Mouse (Mus musculus) layer of hippocampus, adult 18-20 months (tissue): ENCODE results near the gene Elane. TPM values are rescaled to one million over a fixed set of nuclear protein-coding genes. Genes with fewer than 3 reads are reported as not detected.
"Not testable (repeated sequence)": the region's sequence is repeated elsewhere in the genome, so short reads cannot be mapped to it uniquely, and the experiment has no call there.

ENCODE experiments used
- DNase-seq, 2 experiments: peaks; one replicate each; pipeline ENCODE4 v3.0.0; 2022; ENCODE audit warnings: low spot score in 2 of 2
- total RNA-seq, 2 experiments: library from RNA; stranded (reverse); gene quantifications; 2 replicates each; pipeline ENCODE4 v1.2.3; 2021

Elane gene
- total RNA-seq, 2 experiments from 2014 or later, result not detected

DNA sequence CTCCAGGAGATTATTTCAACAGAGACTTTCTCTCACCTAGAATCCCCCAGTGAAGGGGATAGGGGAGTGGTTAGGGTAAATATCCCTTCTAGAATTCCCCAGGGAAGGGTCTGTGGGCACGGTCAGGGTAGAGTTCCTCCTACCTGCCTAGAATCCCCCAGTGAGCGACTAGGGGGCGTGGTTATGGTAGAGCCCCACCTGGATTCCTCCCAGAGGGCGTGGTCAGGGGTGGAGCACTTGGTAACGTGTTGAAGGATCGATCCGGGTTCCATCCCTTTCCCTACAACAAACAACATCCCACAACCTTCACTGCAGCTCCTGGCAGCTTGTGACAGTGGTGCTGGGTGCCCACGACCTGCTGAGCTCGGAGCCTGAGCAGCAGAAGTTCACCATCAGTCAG, 5.3 kb upstream of the Elane start:
- DNase-seq, result no peak

- no peak for DNase-seq
Observed at GRCm38 (mm10) chr10:79881981-79882380, 4.1 kb upstream of the Elane start.

DNA sequence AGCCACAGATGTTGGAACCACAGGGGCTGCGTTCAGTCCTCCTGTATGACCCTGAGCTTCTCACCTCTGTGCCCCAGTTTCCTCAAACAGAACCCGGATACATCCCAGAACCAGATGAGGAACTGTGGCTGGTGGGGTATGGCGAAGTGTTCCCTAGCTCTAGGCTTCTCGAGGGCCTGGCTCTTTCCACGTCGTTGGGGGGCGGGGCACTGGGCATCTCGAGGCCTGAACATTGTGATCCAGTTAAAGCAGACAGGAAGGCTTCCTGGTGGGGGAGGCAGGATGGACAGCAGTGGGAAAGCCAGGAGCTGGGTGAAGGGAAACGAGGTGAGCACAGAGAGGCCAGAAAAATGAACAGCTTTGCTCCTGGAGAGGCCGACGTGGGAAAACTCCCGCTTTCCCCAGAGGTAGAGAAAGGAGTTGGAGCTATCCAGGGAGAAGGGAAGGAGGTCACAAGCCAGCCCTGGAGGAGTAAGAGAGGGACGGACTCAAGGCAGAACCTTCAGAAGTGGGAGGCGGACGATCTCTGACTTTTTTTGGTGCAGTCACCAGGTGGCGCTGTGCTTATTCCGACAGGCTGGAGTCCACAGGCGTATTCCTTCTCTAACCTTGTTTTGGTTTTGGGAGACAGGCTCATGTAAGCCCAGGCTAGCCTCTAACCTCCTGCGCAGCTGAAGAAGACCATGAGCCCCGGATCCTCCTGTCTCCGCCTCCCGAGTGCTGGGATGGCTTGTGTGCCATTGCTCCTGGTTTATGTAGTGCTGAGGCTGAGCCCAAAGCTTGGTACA, 2.6 kb upstream of the Elane start:
- DNase-seq, result peak; percentile 59 to 87

DNA sequence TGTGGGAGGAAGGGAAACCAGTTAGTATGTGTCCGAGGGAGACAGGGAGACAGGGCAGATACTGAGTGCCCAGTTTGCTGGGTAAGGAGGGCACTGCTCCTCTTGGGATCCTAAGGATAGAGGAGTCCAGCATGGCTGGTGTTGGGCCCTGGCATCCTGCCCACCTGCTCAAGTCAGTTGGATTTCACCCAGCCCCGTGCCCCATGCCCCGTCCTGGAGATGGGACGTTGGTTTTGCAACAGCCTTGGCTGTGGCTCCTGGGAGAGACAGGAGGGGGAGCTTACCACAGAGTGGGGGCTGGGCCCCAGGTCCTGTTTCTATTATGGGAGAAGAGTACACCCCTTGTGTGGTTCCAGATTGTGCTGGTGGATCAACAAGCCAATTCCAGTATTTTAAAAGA, 1.6 kb upstream of the Elane start:
- DNase-seq, result no peak

GRCm38 (mm10) chr10:79884938-79885337, 1.1 kb upstream of the Elane start:
- not testable (repeated sequence) for DNase-seq

- no peak for DNase-seq
Observed at GRCm38 (mm10) chr10:79886611-79887010, 564 bp downstream of the Elane start.

- no peak for DNase-seq
Observed at GRCm38 (mm10) chr10:79889386-79889785, 3.3 kb downstream of the Elane start.

- DNase-seq, result no peak
Observed at GRCm38 (mm10) chr10:79890670-79891069, 4.6 kb downstream of the Elane start, which contains the start of gene Cfd. Cfd (plus strand) TSS chr10:79890853.

GRCm38 (mm10) chr10:79892451-79893118, 6.5 kb downstream of the Elane start:
- DNase-seq, result peak; percentile 68 to 84

DNA sequence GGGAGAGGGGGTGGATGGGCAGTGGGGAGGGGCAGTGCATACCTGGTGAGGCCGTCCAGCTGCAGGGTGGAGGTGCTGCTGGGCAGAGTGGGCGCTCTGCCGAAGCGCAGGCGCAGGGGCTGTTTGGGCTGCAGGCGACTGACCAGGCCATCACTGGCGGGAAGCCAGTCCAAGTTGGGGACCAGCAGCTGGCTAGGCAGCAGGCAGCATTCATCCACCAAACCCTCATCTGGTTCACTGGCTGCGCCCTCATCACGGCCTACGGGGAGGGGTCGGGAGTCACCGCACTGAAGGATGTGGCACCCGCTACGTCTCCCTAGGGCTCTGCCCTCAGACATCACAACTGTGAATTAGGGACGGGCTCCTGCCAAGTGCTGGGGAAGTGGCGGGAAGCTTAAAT, 10.3 kb downstream of the Elane start:
- no peak for DNase-seq

GRCm38 (mm10) chr10:79896814-79897213, 10.8 kb downstream of the Elane start:
- DNase-seq, result no peak

GRCm38 (mm10) chr10:79897316-79898245, 11.5 kb downstream of the Elane start:
- no peak for DNase-seq

DNA sequence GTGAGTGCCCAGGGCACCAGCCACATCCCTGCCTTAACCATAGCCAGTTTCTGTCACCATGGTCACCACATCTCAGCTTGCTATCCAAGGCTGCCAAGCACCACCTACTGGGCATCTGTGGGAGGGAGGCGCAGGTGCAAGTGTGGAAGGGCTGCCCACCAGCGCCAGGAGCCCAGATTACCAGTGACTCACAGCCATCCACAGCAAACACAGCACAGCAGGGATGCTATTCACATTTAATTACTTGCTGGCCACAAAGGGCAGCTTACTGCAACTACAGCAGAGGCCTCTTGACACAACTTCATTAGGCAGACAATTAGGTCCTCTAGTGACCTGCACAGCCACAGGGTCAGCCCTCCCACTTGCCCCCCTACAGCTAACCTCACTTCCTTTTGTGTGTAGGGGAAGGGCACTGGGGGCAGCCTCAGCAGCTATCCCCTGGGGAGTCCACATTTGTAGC, 14.9 kb downstream of the Elane start:
- peak; percentile 80 to 87 for DNase-seq

- no peak for DNase-seq
Observed at GRCm38 (mm10) chr10:79906712-79907111, 20.7 kb downstream of the Elane start.

DNA sequence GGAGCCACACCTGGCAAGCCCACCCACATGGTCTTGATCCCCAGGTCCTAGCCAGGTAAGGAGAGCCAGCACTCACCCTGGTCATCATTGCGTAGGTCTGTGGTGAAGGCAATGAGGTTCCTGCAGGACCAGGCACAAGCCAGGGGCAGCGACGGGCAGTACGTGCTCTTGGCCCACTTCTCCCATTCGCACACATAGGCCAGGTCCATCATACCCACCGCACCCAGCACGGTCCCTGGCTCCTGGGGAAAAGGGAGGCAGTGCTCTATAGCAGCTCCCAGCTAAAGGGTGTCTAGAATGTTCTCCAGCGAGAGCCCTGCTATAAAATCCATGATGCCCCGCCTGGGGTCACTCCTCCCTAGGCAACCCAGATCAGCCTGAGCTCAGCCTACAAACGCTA, 21.4 kb downstream of the Elane start:
- DNase-seq, result no peak

DNA sequence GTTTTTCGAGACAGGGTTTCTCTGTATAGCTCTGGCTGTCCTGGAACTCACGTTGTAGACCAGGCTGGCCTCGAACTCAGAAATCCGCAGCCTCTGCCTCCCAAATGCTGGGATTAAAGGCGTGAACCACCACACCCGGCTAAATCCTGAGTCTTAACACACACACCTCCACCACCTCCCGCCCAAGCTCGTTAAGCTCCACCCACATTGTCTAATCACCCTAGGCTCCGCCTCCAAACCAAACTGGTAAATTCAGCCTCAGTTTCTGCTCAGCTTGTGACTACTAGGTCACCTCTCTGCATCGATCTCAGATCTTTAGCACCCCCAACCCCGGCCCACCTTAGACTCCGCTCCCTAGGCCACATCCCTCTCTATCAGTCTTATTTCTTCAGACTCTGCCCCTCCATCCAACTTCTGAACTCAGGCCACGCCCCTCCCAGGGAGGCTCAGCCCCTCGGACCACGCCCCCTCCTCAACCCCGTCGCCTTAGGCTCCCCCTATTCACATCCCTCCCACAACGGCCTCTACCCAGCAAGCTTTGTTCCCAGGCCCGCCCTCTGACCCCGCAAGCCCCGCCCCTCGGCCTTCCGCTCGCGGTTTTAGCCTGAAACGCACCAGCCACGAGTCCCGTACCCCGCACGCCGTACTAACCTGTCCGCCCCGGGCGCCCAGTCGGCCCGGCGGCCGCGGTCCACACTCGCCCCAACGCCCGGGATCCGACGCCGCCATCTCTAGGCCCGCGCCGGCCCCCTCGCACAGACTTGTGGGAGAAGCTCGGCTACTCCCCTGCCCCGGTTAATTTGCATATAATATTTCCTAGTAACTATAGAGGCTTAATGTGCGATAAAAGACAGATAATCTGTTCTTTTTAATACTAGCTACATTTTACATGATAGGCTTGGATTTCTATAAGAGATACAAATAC, 22.4 kb downstream of the Elane start, which contains the start of gene Med16:
Gene Med16 (minus strand): TSS at position 757 of the 925 bp plus-strand sequence.
- peak; percentile 94 to 96 for DNase-seq

DNA sequence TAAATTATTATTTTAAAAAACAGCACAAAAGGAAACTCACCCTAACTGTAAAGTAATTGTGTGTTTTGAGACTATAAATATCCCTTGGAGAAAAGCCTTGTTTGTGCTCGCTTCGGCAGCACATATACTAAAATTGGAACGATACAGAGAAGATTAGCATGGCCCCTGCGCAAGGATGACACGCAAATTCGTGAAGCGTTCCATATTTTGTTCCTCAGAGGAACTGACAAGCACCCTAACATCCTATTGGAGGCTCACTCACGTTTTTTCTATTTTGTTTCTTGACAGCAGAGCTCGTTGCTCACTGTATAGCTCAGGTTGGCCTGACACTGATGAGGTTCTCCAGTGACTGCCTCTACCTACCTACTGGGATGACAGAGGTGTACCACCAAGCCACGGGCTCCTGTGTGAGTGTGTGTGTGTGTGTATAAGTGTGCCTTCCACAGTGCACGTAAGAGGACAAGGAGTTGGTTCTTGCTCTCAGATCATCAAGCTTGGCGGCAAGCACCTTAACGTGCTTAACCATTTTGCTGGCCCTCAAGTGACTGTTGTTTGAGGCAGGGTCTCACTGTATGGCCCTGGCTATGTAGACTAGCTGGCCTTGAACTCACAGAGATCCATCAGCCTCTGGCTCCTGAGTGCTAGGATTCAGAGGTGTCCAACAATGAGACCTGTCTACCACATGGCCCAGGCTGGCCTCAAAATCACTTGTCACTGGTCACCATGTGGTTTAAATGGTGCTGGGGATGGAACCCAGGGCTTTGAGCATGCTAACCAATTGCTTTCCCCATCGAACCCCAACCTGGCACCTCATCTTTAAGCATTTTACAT, 23.3 kb downstream of the Elane start:
- DNase-seq, result peak; percentile 45 to 80

GRCm38 (mm10) chr10:79910556-79910955, 24.5 kb downstream of the Elane start, which contains the start of gene Gm26602:
Gm26602 (plus strand) TSS chr10:79910856.
- DNase-seq, result no peak

- DNase-seq, result no peak
Observed at GRCm38 (mm10) chr10:79912412-79912811, 26.4 kb downstream of the Elane start.
